Mouse (Mus musculus) erythroblast, adult 5-6 weeks (primary cell): ENCODE data around the gene Camk2d. TPM values are rescaled to one million over a fixed set of nuclear protein-coding genes. Genes with fewer than 3 reads are reported as not detected.

Experiments used
- ATAC-seq: replicated peaks from 2 replicates; pipeline ENCODE4 v1.8.0; 2016; ENCODE audit warnings: moderate number of reproducible peaks, mild to moderate bottlenecking, moderate TSS enrichment, inconsistent platforms; ENCODE audit not compliant: poor library complexity, low FRiP score, severe bottlenecking
- total RNA-seq, 2 experiments: library from RNA; stranded (forward) in 1 of 2; stranded (reverse) in 1 of 2; fragments of 150-400 nt in 1 of 2; fragments of 200-764, 138-1000 nt in 1 of 2; gene quantifications; 2 replicates each; pipeline versions ENCODE4 v1.2.3 to v1.2.4; 2015 to 2017; ENCODE audit warnings: low replicate concordance in 2 of 2

Gene Camk2d
- total RNA-seq, 2 experiments from 2014 or later: 1.9 to 11.7 TPM

DNA sequence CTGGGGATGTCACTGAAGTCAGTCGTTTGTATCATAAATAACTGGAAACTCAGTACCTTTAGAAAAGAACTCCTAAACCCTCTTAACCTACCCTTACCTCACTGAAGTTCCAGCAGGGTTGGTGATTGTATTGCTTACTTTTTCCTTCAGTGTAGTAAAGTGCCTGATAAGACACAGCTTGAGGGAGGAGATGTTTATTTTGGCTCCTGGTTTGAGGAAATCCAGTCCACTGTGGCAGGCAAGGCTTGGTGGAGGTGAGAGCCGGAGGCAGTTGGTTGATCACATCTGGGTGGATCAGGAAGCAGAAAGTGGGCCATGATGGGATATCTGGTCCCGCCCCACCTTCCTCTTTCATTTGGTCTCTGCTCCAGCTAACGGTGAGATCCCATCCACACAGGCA lies 45.3 kb downstream of the Camk2d start:
- ATAC-seq: no peak

DNA sequence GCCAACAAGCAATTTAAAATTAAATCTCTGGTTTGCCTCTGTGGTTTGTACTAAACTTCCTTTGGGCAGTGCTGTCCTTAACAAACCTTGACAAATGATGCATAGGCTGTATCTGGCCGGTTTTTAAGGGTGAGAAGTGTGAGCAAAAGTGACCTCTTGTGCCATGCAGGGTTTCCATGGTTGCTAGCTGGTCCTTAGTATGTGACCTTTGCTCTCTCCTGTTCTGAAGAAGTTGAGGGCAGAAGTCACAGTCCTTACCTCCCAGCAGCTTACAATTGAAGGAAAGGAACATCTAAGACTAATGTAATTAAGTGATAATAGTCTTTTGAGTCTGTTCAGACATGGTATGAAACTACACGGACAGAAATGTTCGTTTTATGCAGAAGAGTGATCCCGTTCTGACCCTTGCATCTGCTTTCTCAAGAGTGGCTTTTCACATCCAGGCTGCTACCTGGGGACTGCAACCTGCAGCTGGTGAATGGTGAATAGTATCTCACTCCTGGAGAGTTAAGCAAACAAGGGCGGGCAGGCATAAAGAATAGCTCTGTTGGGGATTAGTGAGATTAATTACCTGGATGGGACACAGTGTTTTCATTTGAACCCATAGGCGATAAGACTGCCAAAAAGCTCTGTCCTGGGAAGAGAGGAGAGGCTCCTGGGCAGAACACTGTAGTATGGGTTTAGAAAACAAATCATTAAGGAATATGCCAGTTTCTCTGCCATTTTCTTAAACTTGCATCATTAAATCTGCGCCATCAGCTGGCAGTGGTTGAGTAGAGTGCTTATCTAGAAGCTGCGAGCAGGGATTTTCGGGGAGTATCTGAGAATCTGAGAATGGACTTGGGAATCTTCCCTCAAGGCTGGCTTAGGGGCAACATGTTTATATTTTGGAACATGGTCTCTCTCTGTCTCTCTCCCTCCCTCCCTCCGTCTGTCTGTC lies 47.2 kb downstream of the Camk2d start:
- ATAC-seq: no peak

DNA sequence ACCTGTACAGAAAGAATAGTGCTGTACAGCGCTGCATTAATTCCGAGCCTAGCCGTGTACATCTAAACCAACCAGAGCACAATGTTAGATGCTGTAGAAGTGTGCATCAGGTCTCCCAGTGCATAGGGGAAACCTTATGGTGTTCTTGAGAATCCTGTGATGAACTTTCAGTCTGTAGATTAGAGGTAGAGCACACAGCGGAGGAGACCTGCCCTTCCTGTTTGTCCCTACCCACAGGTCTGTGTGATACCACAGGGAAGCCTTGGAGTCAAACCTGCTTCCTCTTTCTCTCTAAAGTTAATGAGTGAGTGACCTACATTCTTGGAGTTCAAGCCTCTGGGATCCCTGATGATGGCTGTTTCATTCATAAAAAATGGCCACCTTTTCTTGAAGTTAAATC lies 54.2 kb downstream of the Camk2d start:
- no peak for ATAC-seq

DNA sequence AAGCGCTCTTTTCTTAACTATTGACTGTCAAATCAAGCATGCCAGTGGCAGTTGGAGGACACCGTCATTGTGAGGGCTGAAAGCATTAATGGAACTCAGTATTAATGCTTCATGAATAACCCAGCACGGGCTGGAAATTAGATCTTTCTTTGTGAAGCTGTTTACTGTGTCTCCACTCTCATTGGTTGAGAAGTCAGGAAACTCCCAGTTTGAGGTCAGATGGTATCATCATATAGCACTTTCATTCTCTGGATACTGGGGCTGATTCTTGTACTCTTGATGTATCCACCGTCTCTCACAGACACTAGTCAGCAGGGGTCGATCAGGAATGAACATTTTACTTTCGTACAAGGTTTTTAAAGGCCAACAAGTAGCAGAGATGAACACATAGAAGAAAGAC lies 54.6 kb downstream of the Camk2d start:
- no peak for ATAC-seq

DNA sequence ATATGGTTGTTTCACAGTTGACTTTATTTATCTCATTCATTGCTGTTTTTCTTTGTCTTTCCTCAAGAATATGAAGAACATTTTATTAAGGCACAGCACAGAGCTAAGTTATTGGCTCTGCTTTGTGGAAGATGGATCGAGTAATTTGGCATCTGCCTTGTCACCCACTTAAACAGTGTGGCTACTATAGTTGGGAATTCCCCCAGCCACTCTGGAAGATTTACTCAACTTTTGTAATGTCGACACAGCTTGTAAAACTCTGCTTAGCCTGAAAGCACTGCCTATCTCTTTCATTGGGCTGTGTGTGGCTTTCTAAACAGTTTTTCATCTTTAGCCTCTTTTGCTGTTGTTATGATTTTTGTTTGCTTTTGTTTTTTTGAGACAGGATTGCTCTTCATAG lies 56.3 kb downstream of the Camk2d start:
- no peak for ATAC-seq

DNA sequence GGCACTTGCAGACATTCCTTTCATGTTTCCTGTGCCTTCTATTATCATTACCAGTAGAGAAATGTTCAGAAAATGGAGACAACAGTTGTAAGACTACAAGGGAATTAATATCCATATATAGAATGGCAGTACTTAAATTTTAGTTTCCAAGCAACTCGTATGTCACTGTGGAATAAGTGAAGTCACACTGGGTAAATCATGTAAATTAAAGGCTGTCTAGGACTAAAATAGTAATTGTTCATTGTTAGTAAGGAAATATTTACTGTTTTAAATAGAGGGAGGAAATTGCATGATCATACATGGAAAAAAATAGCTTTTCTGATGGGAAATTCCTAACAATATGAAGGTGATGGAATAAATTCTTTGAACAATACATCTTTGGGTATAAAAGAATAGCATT lies 57.0 kb downstream of the Camk2d start:
- no peak for ATAC-seq

GRCm38 (mm10) chr3:126656173-126656572 lies 60.1 kb downstream of the Camk2d start:
- ATAC-seq: no peak

DNA sequence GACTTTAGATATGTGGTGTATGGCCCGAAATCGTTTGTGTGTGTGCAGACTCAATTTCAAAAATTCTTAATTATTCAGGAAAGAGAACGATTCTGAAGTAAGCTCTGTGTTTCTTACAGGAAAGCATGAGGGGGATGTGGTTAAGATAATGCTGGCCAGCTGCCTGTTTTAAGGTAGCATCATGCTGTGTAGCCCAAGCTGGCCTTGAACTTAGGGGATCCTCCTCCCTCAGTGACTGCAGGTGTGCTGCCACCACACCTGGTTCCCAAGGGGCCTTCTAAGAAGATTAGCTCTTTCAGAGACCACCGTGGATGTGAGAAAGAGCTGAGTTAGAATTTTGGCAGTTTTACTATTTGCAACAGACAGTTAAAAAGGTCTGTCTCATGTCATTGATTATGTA lies 61.8 kb downstream of the Camk2d start:
- ATAC-seq: no peak

- no peak for ATAC-seq
These were observed 62.7 kb downstream of the Camk2d start for GRCm38 (mm10) chr3:126658791-126659190.

DNA sequence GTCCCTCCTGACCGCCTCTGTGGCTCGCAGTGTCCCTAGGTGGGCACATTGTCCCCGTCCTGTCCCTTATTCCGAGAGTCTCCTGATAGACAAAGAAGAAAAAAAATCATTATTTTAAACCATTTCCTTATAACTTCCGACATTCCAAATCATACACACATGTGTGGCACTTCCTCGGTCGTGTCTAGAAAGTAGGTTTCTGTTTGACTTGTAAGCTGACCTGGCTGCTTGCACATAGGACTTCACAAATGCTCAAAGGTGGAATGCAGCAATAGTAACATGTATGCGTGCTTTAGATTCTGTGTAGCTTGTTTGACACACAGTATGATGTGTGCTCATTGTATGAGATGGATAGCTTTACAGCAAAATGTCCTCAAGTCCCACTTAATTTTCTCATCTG lies 63.1 kb downstream of the Camk2d start:
- no peak for ATAC-seq

DNA sequence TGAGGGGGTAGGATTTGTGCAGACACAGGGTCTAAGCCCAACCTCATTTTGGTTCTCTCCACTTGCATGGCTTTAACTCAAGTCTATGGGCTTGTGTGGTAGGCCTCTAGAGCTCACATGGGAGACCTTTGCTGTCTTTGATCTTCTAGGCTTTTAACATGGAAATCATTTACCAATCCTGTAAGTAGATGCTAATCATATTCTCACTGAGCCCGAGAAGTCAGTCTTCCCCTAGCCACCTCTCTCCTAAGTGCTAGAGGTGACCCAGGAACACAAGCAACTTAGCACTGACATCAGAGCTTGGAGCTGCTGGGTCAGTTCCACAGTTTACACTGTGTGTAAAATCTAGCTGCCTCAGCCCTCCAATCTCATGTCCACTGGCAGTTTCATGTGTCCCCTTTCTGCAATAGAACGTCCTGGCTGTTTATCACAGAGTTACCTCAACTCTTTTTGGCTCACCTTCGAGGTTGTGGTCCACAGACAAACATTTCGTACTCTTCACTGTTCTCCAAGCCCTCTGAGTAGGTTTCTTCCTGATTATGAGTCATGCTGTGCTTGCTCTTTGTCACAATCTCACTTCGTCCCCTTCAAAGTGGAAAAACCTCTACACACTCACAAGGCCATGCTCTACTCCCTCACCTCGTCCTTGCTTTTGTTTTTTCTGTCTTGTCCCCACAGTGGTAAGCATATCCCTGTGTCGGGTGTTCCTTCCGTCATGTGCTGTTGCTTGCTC lies 63.9 kb downstream of the Camk2d start:
- no peak for ATAC-seq

- no peak for ATAC-seq
These were observed 64.5 kb downstream of the Camk2d start for GRCm38 (mm10) chr3:126660575-126660974.

DNA sequence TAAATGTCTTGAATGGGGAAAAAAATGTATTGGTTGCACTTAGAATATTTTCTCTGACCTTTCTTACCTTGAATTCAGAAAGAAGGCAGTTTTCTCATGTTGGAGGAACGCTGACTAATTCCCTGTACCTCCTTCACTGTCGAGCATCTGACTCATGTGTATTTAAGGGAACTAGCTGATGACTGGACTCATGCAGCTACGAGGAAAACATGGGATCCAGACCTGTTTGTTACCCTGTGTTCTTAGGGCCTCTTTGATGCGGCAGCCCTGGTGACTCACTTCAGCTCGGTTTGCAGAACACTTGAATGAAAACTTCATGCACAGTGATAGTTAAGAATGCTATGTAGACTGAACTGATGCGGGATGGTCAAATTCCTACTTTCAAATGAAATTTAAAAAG lies 64.9 kb downstream of the Camk2d start:
- ATAC-seq: no peak

- no peak for ATAC-seq
These were observed 65.8 kb downstream of the Camk2d start for GRCm38 (mm10) chr3:126661920-126662319.

- no peak for ATAC-seq
These were observed 67.3 kb downstream of the Camk2d start for GRCm38 (mm10) chr3:126663436-126663835.

DNA sequence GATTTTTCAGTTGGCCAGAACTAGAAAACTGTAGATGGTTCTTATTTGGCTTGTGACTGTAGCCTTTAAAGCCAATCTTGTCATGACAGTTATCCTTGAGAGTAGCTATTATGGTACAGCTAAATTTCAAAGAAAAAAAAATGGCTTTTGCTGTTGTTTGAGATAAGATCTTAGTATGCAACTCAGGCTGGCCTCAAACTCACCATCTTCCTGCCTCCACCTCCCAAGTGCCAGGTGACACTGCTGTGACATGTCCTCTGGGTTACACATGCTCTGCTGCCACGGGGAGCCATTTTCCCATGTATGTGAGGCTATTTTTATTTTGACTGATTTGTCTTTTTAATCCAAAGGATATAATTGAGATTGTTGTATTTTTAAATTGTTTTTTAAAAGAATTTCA lies 69.8 kb downstream of the Camk2d start:
- ATAC-seq: no peak

DNA sequence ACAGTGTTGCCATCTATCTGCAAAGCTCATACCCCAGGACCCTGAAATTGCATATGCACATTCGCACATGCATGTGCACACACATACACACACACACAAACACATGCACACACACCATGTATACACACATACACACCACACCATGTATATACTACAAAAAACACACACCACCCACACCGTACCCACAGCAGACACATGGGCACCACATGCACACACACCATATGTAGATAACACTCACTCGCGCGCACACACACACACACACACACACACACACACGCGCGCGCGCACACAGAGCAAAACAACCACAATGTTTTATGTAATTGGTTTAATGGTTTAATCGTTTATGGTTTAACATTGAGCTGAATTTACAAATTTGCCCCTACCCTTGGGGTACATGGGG lies 70.9 kb downstream of the Camk2d start:
- ATAC-seq: no peak

DNA sequence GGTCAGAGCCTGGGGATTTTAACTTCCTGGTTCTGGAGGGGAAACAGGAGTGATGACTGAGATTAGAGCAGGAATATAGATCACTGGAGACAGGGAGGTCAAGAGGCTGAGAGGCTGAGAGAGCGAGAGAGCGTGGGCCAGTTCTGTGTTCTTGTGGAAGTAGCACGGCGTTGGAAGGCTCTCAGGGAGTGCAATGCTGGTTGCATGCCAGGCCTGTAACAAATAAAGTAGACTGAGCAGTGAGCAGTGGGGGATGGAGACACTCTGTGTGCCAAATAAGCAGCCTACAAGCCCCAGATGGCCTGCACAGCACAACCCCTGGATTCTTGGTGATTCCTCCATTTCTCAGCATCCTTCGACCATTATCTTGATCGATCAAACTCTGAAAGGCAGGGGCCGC lies 71.3 kb downstream of the Camk2d start:
- ATAC-seq: no peak

DNA sequence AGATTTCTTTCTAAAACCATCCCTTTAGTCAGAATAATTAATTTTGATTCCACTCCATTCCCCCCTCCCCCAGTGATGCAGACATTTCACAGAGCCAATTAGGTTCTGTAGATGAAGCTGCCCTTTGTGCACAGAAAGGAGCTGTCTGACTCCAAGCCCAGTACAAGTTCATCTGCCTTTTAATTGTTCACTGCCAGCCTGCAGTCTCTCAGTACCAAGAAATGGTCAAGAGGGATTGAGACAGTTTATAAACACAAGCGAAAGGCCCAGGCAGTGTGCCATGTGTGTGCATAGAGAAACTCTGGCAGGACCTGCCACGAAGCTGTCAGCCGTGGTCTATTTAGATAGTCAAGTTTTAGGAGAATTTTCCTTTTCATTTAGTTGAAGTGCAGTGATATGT lies 72.0 kb downstream of the Camk2d start:
- no peak for ATAC-seq

DNA sequence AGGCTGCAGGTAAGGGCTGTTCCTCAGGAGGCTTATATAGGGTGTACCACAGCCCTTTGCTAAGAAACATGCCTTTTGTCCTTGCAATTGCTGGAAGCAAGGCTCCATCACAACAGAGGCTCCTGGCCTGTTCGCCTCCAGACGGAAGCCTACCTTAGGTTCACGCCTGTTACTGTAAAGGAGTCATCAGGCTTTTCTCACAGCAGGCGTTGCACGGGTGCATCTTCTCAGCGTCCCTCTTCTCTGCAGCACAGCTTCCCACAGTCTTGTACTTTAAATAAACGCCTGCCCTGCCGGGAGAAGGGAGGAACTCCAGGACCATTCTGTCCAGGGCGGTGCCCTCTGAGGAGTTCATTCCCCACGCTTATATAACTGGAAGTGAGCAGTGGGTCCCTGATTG lies 72.6 kb downstream of the Camk2d start:
- ATAC-seq: no peak

DNA sequence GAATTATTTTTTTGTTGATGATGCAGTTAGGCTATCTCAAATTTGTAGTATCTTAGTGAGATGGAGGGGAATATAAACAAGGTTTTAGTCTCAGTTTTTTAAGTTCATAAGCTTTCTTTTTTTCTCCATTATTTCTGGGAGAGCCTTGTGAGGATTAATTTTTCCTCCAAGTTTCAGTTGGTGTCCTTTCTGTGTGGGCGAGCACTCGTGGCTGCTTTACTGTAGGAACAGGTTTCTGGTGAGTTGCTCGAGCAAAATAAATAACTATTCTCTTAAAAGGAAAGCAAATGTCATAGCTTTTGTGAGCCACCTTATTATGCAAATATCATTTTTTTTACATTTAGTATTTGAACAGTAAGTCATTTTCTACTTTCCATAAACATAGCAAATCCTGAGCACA lies 74.3 kb downstream of the Camk2d start:
- no peak for ATAC-seq
